Mouse (Mus musculus) liver, postnatal 0 days (tissue): ENCODE data around the gene C3. TPM values are rescaled to one million over a fixed set of nuclear protein-coding genes. Genes with fewer than 3 reads are reported as not detected.
A peak's percentile ranks its signal among the peaks of the same experiment; 100 is the strongest.

ENCODE experiments used
- ATAC-seq: fragments of 200-750 bp; cut with Nextera tagmentation; 2 replicates; pipeline ENCODE4 v1.8.0; 2017; ENCODE audit warnings: mild to moderate bottlenecking, moderate library complexity
- DNase-seq: peaks from one replicate; pipeline ENCODE4 v3.0.0-alpha.2; 2016
- H3K27ac ChIP-seq: fragments of 300-500 bp; sonication (generic); 2 replicates; pipeline ENCODE4 v1.5.1; 2014; ENCODE audit warnings: antibody characterized with exemption, moderate library complexity, mild to moderate bottlenecking, low read depth
- H3K27me3 ChIP-seq: fragments of 300-500 bp; sonication (generic); 2 replicates; pipeline ENCODE4 v1.6.1; 2014; ENCODE audit warnings: low read length, control low read depth, mixed read lengths; ENCODE audit not compliant: insufficient read depth
- H3K36me3 ChIP-seq: fragments of 300-500 bp; sonication (generic); replicated peaks from 2 replicates; pipeline ENCODE4 v1.6.1; 2014; ENCODE audit warnings: mild to moderate bottlenecking, control low read depth, low read length, moderate library complexity, mixed read lengths; ENCODE audit not compliant: insufficient read depth
- H3K4me1 ChIP-seq: fragments of 300-500 bp; sonication (generic); 2 replicates; pipeline ENCODE4 v1.6.1; 2014; ENCODE audit warnings: antibody characterized with exemption, mild to moderate bottlenecking, control low read depth; ENCODE audit not compliant: insufficient read depth
- H3K4me2 ChIP-seq: fragments of 300-500 bp; sonication (generic); 2 replicates; pipeline ENCODE4 v1.6.1; 2014; ENCODE audit warnings: low read depth, mild to moderate bottlenecking, low read length, moderate library complexity, mixed read lengths
- H3K4me3 ChIP-seq: fragments of 300-500 bp; sonication (generic); 2 replicates; pipeline ENCODE4 v1.5.1; 2014; ENCODE audit warnings: low read depth, low read length
- H3K9ac ChIP-seq: fragments of 300-500 bp; sonication (generic); replicated peaks from 2 replicates; pipeline ENCODE4 v1.6.1; 2014; ENCODE audit warnings: mild to moderate bottlenecking, moderate library complexity
- H3K9me3 ChIP-seq: fragments of 300-500 bp; sonication (generic); 2 replicates; pipeline ENCODE4 v1.6.1; 2016; ENCODE audit warnings: mild to moderate bottlenecking, control low read depth, low read length, mixed read lengths
- CTCF ChIP-seq: sonication (generic); IDR thresholded peaks from 2 replicates; pipeline ENCODE4 v1.5.1; 2016; ENCODE audit warnings: antibody characterized with exemption, low read depth
- EP300 ChIP-seq: IDR thresholded peaks from 2 replicates; pipeline ENCODE4 v1.6.1; 2016; ENCODE audit warnings: antibody characterized with exemption, low read depth, mild to moderate bottlenecking
- WGBS: fragments of 180-500 bp; shearing (Covaris S2); extraction: QIAGEN DNeasy Blood & Tissue Kit; methylation state at CpG from one replicate; pipeline ENCODE4 v1.1.7; 2014; ENCODE audit not compliant: insufficient replicate concordance; 5-methylcytosine and 5-hydroxymethylcytosine counted together
- polyA plus RNA-seq: library from polyadenylated mRNA; unstranded; fragments of >200 nt; fragmentation: Nextera tagmentation; extraction: Ambion mirVana; gene quantifications from 2 replicates; pipeline ENCODE4 v1.2.1, GENCODE M21; 2015

The C3 gene
- polyA plus RNA-seq, 1 experiment from 2014 or later: 1,364 TPM

- Histone ChIP-seq H3K9me3 (no peaks in the 10 kb centered on the region), H3K4me1 (peaks cover 37% of the 10 kb centered on the region), H3K9ac (no peak overlapping the region), H3K27me3 (no peaks in the 10 kb centered on the region), H3K36me3 (peaks cover 14% of the 10 kb centered on the region), H3K27ac (peak overlapping the region; percentile 95), H3K4me2 (peak overlapping the region; percentile 42), H3K4me3 (no peak overlapping the region)
- DNase-seq (no peak), ATAC-seq (no peak)
- TF ChIP-seq EP300: no peak
- no peak for TF ChIP-seq CTCF
- WGBS: 46% methylated on average over 15 of the region's 15 CpGs
Observed at GRCm38 (mm10) chr17:57229851-57230727, 2.2 kb upstream of the C3 start.

DNA sequence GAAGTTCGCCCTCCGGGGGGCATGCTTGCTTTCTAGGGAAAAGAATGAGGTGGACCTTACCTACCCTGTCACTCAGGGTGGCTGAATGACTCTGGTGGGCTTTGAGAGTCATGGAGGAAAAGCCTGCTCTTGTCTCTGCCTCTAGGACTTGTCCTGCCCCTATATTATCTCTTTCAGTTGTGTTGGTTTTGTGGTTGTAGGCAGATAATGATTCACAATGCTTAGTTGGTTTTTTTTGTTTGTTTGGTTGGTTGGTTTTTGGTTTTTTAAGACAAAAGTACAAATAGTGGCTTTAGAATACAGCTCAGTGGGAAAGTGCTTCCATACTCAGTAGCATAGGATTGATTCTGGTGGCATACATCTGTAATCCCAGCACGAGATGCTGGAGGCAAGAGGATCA, 937 bp upstream of the C3 start:
- WGBS: 66% methylated on average over 3 of the region's 3 CpGs
- TF ChIP-seq CTCF (no peak), EP300 (no peak)

DNA sequence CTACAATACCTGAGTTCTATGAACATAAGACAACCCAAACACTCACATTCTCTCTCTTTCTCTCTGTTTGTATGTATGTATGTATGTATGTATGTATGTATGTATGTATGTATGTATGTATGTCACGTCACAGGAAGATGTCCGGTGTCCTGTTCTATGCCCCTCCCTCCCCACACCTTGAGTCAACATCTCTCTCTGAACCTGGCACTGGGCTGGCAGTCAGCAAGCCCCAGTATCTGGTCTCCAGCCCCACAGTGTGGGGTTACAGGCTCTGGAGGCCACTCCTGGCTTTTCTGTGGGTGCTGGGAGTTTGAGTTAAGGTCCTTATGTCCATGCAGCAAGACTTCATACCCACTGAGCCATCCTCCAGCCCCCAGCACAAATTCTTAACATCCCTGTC, 468 bp downstream of the C3 start:
- DNase-seq (no peak), ATAC-seq (peak; percentile 52)
- peak overlapping the region; percentile 64 for H3K9ac ChIP-seq
- WGBS: 58% methylated on average over 2 of the region's 2 CpGs
- peak overlapping the region; percentile 95 for H3K27ac ChIP-seq
- H3K4me1 ChIP-seq: peaks cover 47% of the 10 kb centered on the region
- peaks cover 29% of the 10 kb centered on the region for H3K36me3 ChIP-seq
- no peaks in the 10 kb centered on the region for H3K27me3 ChIP-seq
- TF ChIP-seq CTCF (no peak), EP300 (no peak)
- H3K4me2 ChIP-seq: peak overlapping the region; percentile 65
- H3K9me3 ChIP-seq: no peaks in the 10 kb centered on the region
- H3K4me3 ChIP-seq: peak overlapping the region; percentile 56

More for the DNA sequence above, 937 bp upstream of the C3 start:
- Histone ChIP-seq H3K4me1 (peaks cover 40% of the 10 kb centered on the region), H3K27me3 (no peaks in the 10 kb centered on the region), H3K9me3 (no peaks in the 10 kb centered on the region), H3K4me2 (peak overlapping the region; percentile 24; the same call in 1 of the 2 replicates), H3K36me3 (peaks cover 19% of the 10 kb centered on the region), H3K9ac (no peak overlapping the region), H3K4me3 (no peak overlapping the region), H3K27ac (peak overlapping the region; percentile 95)
- ATAC-seq (no peak), DNase-seq (no peak)

DNA sequence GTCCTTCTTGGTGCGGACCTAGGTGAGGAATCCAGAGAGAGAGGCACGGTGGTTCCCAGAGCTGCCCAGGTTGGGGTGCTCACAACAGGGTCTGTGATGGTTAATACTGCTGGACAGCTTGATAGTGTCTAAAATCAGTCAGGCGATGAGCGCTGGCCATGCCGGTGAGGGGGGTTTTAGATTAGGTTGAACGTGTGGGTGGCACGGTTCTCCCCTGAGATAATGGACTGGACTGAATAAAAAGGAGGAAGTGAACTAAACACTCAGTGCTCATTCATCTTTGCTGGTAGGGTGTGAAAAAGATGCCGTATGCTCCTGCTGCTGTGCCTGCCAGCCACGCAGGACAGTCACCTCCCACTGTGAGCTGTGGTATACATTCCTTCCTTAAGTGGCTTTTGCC, 4.6 kb downstream of the C3 start:
- H3K4me2 ChIP-seq: peak overlapping the region; percentile 55
- no peak overlapping the region for H3K9ac ChIP-seq
- H3K36me3 ChIP-seq: peaks cover 55% of the 10 kb centered on the region
- H3K4me1 ChIP-seq: peaks cover 18% of the 10 kb centered on the region
- ATAC-seq (no peak), DNase-seq (no peak)
- no peak overlapping the region for H3K27ac ChIP-seq
- 0 out of 2 replicates have a peak overlapping the region, but pooled peaks have one; percentile 3 for H3K4me3 ChIP-seq
- H3K9me3 ChIP-seq: no peaks in the 10 kb centered on the region
- TF ChIP-seq CTCF (no peak), EP300 (no peak)
- 44% methylated on average over 9 of the region's 9 CpGs for whole genome bisulfite sequencing
- H3K27me3 ChIP-seq: no peaks in the 10 kb centered on the region

DNA sequence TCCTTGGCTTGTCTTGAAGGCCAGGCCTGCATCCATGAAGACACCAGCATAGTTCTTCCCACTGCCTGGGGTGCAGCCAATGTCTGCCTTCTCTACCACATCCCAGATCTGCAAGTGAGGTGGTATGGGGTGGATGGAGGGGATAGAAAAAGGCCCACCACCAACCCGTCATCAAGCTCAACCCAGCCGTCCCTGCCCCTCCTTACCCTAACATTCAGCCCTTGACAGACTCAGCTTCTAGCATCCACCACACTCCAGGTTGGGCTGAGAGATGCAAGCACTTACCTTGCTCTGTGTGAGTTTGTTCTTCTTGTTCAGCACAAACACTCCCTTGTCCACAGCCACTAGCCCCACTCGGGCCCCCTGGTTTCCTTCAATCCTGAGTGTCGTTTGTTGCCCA, 6.0 kb downstream of the C3 start:
- H3K27me3 ChIP-seq: no peaks in the 10 kb centered on the region
- ATAC-seq (no peak), DNase-seq (no peak)
- H3K4me2 ChIP-seq: peak overlapping the region; percentile 55
- peaks cover 18% of the 10 kb centered on the region for H3K4me1 ChIP-seq
- peaks cover 69% of the 10 kb centered on the region for H3K36me3 ChIP-seq
- 46% methylated on average over 4 of the region's 4 CpGs for WGBS
- no peak for TF ChIP-seq CTCF
- TF ChIP-seq EP300: no peak
- H3K4me3 ChIP-seq: no peak overlapping the region
- H3K27ac ChIP-seq: no peak overlapping the region
- no peaks in the 10 kb centered on the region for H3K9me3 ChIP-seq
- H3K9ac ChIP-seq: no peak overlapping the region

- TF ChIP-seq CTCF (peak; percentile 63), EP300 (no peak)
- H3K4me3 ChIP-seq: no peak overlapping the region
- 22% methylated on average over 3 of the region's 3 CpGs for WGBS
- no peak overlapping the region for H3K4me2 ChIP-seq
- DNase-seq: no peak
- H3K9me3 ChIP-seq: no peaks in the 10 kb centered on the region
- no peaks in the 10 kb centered on the region for H3K27me3 ChIP-seq
- 0 out of 2 replicates have a peak, but pooled peaks have one; percentile 2 for ATAC-seq
- H3K27ac ChIP-seq: no peak overlapping the region
- peaks cover 13% of the 10 kb centered on the region for H3K4me1 ChIP-seq
- H3K36me3 ChIP-seq: peaks cover 77% of the 10 kb centered on the region
- H3K9ac ChIP-seq: no peak overlapping the region
Observed at GRCm38 (mm10) chr17:57219884-57220207, 8.1 kb downstream of the C3 start.
